Mouse (Mus musculus): ENCODE results near the gene Scyl1. TPM values are rescaled to one million over a fixed set of nuclear protein-coding genes. Genes with fewer than 3 reads are reported as not detected.
A peak's percentile ranks its signal among the peaks of the same experiment; 100 is the strongest.
"Not testable (repeated sequence)": the region's sequence is repeated elsewhere in the genome, so short reads cannot be mapped to it uniquely, and the experiment has no call there.

Gene Scyl1
- polyA plus RNA-seq (2011; ENCODE audit: insufficient read depth, insufficient read length, low replicate concordance, missing spikeins): 26.8 and 38.8 TPM in 2 replicates

- H3K27ac ChIP-seq (ENCODE audit: control insufficient read depth, insufficient read depth, low read depth, low read length, poor library complexity): peak within 1 kb of the TSS; percentile 46
- peaks cover 2% of the 10 kb centered on the region; the same call in 1 of the 2 replicates for H3K4me1 ChIP-seq (ENCODE audit: control insufficient read depth, insufficient read depth, low read length)
- WGBS: under 1% methylated on average over 64 of the region's 64 CpGs
- peak within 1 kb of the TSS; percentile 78 for H3K4me3 ChIP-seq (replicated peaks; ENCODE audit: control insufficient read depth, low read depth, low read length)
- TF ChIP-seq POLR2A (IDR thresholded peaks at IDR 0.05; ENCODE audit: borderline replicate concordance, control insufficient read depth, low read depth, low read length): peak; percentile 43; the same call in 1 of the 2 replicates
- TF ChIP-seq CTCF (IDR thresholded peaks at IDR 0.05; ENCODE audit: control insufficient read depth, insufficient read depth, low read length): no peak
These were observed at the start of gene Scyl1 for GRCm38 (mm10) chr19:5770925-5771860. Gene Scyl1 (minus strand): TSS chr19:5771419.

DNA sequence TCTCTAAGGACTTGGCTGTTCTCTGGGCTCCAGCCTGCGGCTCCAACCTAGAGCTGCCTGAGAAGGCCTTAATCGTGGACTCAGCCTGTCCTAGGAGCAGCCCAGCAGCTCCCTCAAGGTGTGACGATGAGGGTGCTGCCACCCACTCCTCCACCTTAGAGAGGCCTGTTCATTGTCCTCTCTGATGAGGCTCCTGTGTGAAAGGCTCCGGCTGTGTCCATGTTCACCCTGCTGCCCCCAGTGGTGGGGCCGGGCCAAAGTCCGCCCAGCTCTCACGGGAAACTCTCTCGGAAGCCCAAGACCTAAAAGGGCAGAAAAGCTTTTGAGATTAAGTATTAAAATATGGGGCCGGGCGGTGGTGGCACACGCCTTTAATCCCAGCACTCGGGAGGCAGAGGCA lies 48.3 kb upstream of the Scyl1 start:
- Histone ChIP-seq H3K4me1 (ENCODE audit: control insufficient read depth, insufficient read depth, low read length) (peaks cover 10% of the 10 kb centered on the region), H3K27ac (ENCODE audit: control insufficient read depth, insufficient read depth, low read depth, low read length, poor library complexity) (no peak overlapping the region), H3K4me3 (replicated peaks; ENCODE audit: control insufficient read depth, low read depth, low read length) (no peak overlapping the region)
- whole genome bisulfite sequencing: 32% methylated on average over 12 of the region's 12 CpGs
- no peak for TF ChIP-seq POLR2A (IDR thresholded peaks at IDR 0.05; ENCODE audit: borderline replicate concordance, control insufficient read depth, low read depth, low read length)
- TF ChIP-seq CTCF (IDR thresholded peaks at IDR 0.05; ENCODE audit: control insufficient read depth, insufficient read depth, low read length): peak; percentile 49

DNA sequence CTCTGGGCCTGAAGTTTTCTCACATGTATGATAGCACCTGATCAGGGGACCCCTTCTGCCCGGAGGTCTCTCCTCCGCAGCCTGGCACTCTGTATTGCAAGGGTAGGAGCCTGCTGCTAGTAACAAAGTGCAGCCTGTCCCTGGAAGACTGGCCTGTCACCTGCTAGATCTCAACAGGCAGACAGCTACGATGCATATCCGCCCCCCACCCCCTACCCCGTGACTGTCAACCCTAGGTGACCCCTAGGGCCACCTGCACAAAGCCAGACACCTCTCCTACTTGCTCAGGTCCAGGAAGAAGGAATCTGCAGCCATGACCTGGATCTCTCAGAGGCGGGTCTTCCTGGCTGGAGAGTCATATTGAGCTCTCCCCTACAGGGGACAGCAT lies 47.4 kb upstream of the Scyl1 start:
- Histone ChIP-seq H3K27ac (ENCODE audit: control insufficient read depth, insufficient read depth, low read depth, low read length, poor library complexity) (peak overlapping the region; percentile 7), H3K4me3 (replicated peaks; ENCODE audit: control insufficient read depth, low read depth, low read length) (no peak overlapping the region), H3K4me1 (ENCODE audit: control insufficient read depth, insufficient read depth, low read length) (peaks cover 10% of the 10 kb centered on the region)
- WGBS: 75% methylated on average over 6 of the region's 6 CpGs
- TF ChIP-seq POLR2A (IDR thresholded peaks at IDR 0.05; ENCODE audit: borderline replicate concordance, control insufficient read depth, low read depth, low read length) (no peak), CTCF (IDR thresholded peaks at IDR 0.05; ENCODE audit: control insufficient read depth, insufficient read depth, low read length) (no peak)

GRCm38 (mm10) chr19:5817703-5818589 lies 46.7 kb upstream of the Scyl1 start:
- Histone ChIP-seq H3K4me1 (ENCODE audit: control insufficient read depth, insufficient read depth, low read length) (peaks cover 10% of the 10 kb centered on the region), H3K27ac (ENCODE audit: control insufficient read depth, insufficient read depth, low read depth, low read length, poor library complexity) (peak overlapping the region; percentile 85), H3K4me3 (replicated peaks; ENCODE audit: control insufficient read depth, low read depth, low read length) (peak overlapping the region; percentile 55)
- peak; percentile 69; the same call in 1 of the 2 replicates for TF ChIP-seq POLR2A (IDR thresholded peaks at IDR 0.05; ENCODE audit: borderline replicate concordance, control insufficient read depth, low read depth, low read length)
- peak; percentile 93 for TF ChIP-seq CTCF (IDR thresholded peaks at IDR 0.05; ENCODE audit: control insufficient read depth, insufficient read depth, low read length)
- 4% methylated on average over 21 of the region's 21 CpGs for whole genome bisulfite sequencing

- WGBS: 65% methylated on average over 4 of the region's 4 CpGs
- Histone ChIP-seq H3K4me3 (replicated peaks; ENCODE audit: control insufficient read depth, low read depth, low read length) (no peak overlapping the region), H3K27ac (ENCODE audit: control insufficient read depth, insufficient read depth, low read depth, low read length, poor library complexity) (no peak overlapping the region; the same call in 1 of the 2 replicates), H3K4me1 (ENCODE audit: control insufficient read depth, insufficient read depth, low read length) (peaks cover 10% of the 10 kb centered on the region)
- no peak for TF ChIP-seq POLR2A (IDR thresholded peaks at IDR 0.05; ENCODE audit: borderline replicate concordance, control insufficient read depth, low read depth, low read length)
- TF ChIP-seq CTCF (IDR thresholded peaks at IDR 0.05; ENCODE audit: control insufficient read depth, insufficient read depth, low read length): no peak
These were observed 44.7 kb upstream of the Scyl1 start for GRCm38 (mm10) chr19:5815928-5816327.

GRCm38 (mm10) chr19:5815010-5815409 lies 43.8 kb upstream of the Scyl1 start:
- WGBS: 78% methylated on average over 7 of the region's 7 CpGs
- no peak overlapping the region for H3K27ac ChIP-seq (ENCODE audit: control insufficient read depth, insufficient read depth, low read depth, low read length, poor library complexity)
- no peak for TF ChIP-seq POLR2A (IDR thresholded peaks at IDR 0.05; ENCODE audit: borderline replicate concordance, control insufficient read depth, low read depth, low read length)
- peaks cover 10% of the 10 kb centered on the region for H3K4me1 ChIP-seq (ENCODE audit: control insufficient read depth, insufficient read depth, low read length)
- H3K4me3 ChIP-seq (replicated peaks; ENCODE audit: control insufficient read depth, low read depth, low read length): no peak overlapping the region

DNA sequence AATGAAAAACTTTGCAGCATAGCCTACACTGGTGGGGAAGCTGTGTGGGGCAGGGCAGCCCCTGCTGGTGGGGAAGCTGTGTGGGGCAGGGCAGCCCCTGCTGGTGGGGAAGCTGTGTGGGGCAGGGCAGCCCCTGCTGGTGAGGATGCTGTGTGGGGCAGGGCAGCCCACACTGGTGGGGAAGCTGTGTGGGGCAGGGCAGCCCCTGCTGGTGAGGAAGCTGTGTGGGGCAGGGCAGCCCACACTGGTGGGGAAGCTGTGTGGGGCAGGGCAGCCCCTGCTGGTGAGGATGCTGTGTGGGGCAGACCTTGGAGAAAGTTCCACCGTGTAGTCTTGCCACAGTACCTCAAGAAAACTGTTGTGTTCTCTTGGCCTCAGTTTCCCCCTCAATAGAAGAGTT lies 42.8 kb upstream of the Scyl1 start:
- peak; percentile 15; the same call in 1 of the 2 replicates for TF ChIP-seq CTCF (IDR thresholded peaks at IDR 0.05; ENCODE audit: control insufficient read depth, insufficient read depth, low read length)
- WGBS: 0% methylated on average over 1 of the region's 1 CpGs
- not testable (repeated sequence) for H3K4me3 ChIP-seq (replicated peaks; ENCODE audit: control insufficient read depth, low read depth, low read length); H3K27ac ChIP-seq (ENCODE audit: control insufficient read depth, insufficient read depth, low read depth, low read length, poor library complexity); H3K4me1 ChIP-seq (ENCODE audit: control insufficient read depth, insufficient read depth, low read length)

DNA sequence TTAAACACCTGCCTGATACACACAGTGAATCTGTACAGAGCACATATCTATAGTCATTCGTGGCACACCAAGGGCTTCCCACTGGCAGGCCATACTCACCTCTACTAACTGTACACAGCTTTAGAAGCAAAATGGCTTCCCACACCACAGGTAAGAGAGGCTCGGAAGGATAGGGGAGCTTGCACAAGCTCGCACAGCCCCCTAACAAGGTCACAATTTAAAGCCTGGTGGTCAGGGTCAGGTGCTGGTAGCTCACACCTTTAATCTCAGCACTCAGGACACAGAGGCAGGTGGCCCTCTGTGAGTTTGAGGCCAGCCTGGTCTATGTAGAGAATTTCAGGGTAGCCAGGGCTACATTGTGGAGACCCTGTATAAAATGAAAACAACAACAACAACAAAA lies 42.3 kb upstream of the Scyl1 start:
- Histone ChIP-seq H3K4me1 (ENCODE audit: control insufficient read depth, insufficient read depth, low read length) (peaks cover 7% of the 10 kb centered on the region; the same call in 1 of the 2 replicates), H3K4me3 (replicated peaks; ENCODE audit: control insufficient read depth, low read depth, low read length) (no peak overlapping the region), H3K27ac (ENCODE audit: control insufficient read depth, insufficient read depth, low read depth, low read length, poor library complexity) (no peak overlapping the region)
- 76% methylated on average over 3 of the region's 3 CpGs for WGBS
- no peak for TF ChIP-seq POLR2A (IDR thresholded peaks at IDR 0.05; ENCODE audit: borderline replicate concordance, control insufficient read depth, low read depth, low read length)
- TF ChIP-seq CTCF (IDR thresholded peaks at IDR 0.05; ENCODE audit: control insufficient read depth, insufficient read depth, low read length): no peak
